Mouse (Mus musculus) lung, postnatal 0 days (tissue): ENCODE measurements around the gene Phldb2. TPM values are rescaled to one million over a fixed set of nuclear protein-coding genes. Genes with fewer than 3 reads are reported as not detected.

Source experiments
- ATAC-seq: fragments of 200-750 bp; cut with Nextera tagmentation; 2 replicates; pipeline ENCODE4 v1.8.0; 2017; ENCODE audit warnings: moderate library complexity
- DNase-seq: peaks from one replicate; pipeline ENCODE4 v3.0.0-alpha.2; 2016; ENCODE audit warnings: low spot score
- H3K27ac ChIP-seq: fragments of 300-500 bp; sonication (generic); 2 replicates; pipeline ENCODE4 v1.5.1; 2014; ENCODE audit warnings: antibody characterized with exemption, mild to moderate bottlenecking, low read length, mixed read lengths
- H3K27me3 ChIP-seq: fragments of 300-500 bp; sonication (generic); replicated peaks from 2 replicates; pipeline ENCODE4 v1.6.1; 2014; ENCODE audit warnings: low read length, mixed read lengths; ENCODE audit not compliant: insufficient read depth
- H3K36me3 ChIP-seq: fragments of 300-500 bp; sonication (generic); 2 replicates; pipeline ENCODE4 v1.6.1; 2014; ENCODE audit warnings: low read length, mixed read lengths; ENCODE audit not compliant: insufficient read depth
- H3K4me1 ChIP-seq: fragments of 300-500 bp; sonication (generic); 2 replicates; pipeline ENCODE4 v1.6.1; 2014; ENCODE audit warnings: antibody characterized with exemption, low read depth, low read length, mixed read lengths; ENCODE audit not compliant: insufficient read depth
- H3K4me2 ChIP-seq: fragments of 300-500 bp; sonication (generic); replicated peaks from 2 replicates; pipeline ENCODE4 v1.6.1; 2014; ENCODE audit warnings: low read depth, mild to moderate bottlenecking, low read length, moderate library complexity, mixed read lengths
- H3K4me3 ChIP-seq: fragments of 300-500 bp; sonication (generic); 2 replicates; pipeline ENCODE4 v1.5.1; 2014; ENCODE audit warnings: low read depth, low read length
- H3K9ac ChIP-seq: fragments of 300-500 bp; sonication (generic); replicated peaks from 2 replicates; pipeline ENCODE4 v1.6.1; 2014; ENCODE audit warnings: low read depth, mild to moderate bottlenecking
- H3K9me3 ChIP-seq: fragments of 300-500 bp; sonication (generic); 2 replicates; pipeline ENCODE4 v1.6.1; 2016; ENCODE audit warnings: low read length, mixed read lengths
- CTCF ChIP-seq: IDR thresholded peaks from 2 replicates; pipeline ENCODE4 v1.5.1; 2016; ENCODE audit warnings: antibody characterized with exemption, mild to moderate bottlenecking
- EP300 ChIP-seq: IDR thresholded peaks from 2 replicates; pipeline ENCODE4 v1.6.1; 2016; ENCODE audit warnings: antibody characterized with exemption, mild to moderate bottlenecking, control low read depth
- WGBS: fragments of 180-500 bp; shearing (Covaris S2); extraction: QIAGEN DNeasy Blood & Tissue Kit; methylation state at CpG from one replicate; pipeline ENCODE4 v1.1.7; 2014; 5-methylcytosine and 5-hydroxymethylcytosine counted together
- polyA plus RNA-seq: library from polyadenylated mRNA; unstranded; fragments of >200 nt; fragmentation: Nextera tagmentation; extraction: Ambion mirVana; gene quantifications from 2 replicates; pipeline ENCODE4 v1.2.1, GENCODE M21; 2015

Gene Phldb2
- polyA plus RNA-seq, 1 experiment from 2014 or later, result 54.2 TPM

- H3K4me2 ChIP-seq, result peak overlapping the region; percentile 80
- peak overlapping the region; percentile 97 for H3K27ac ChIP-seq
- H3K36me3 ChIP-seq, result no peaks in the 10 kb centered on the region
- no peaks in the 10 kb centered on the region for H3K9me3 ChIP-seq
- no peak for TF ChIP-seq EP300
- TF ChIP-seq CTCF, result peak; percentile 87
- H3K4me1 ChIP-seq, result peaks cover 17% of the 10 kb centered on the region; the same call in 1 of the 2 replicates
- DNase-seq (peak; percentile 92), ATAC-seq (peak; percentile 96)
- H3K27me3 ChIP-seq, result no peaks in the 10 kb centered on the region
- H3K9ac ChIP-seq, result peak overlapping the region; percentile 75
- peak overlapping the region; percentile 65 for H3K4me3 ChIP-seq
- under 1% methylated on average over 41 of the region's 45 CpGs for WGBS
These were observed 109.2 kb downstream of the Phldb2 start for GRCm38 (mm10) chr16:45844049-45844780.

- Histone ChIP-seq H3K36me3 (no peaks in the 10 kb centered on the region), H3K4me1 (peaks cover 19% of the 10 kb centered on the region; the same call in 1 of the 2 replicates), H3K9ac (peak overlapping the region; percentile 75), H3K27ac (peak overlapping the region; percentile 97), H3K9me3 (no peaks in the 10 kb centered on the region), H3K4me2 (peak overlapping the region; percentile 80), H3K4me3 (peak overlapping the region; percentile 65), H3K27me3 (no peaks in the 10 kb centered on the region)
- ATAC-seq (peak; percentile 28; the same call in 1 of the 2 replicates), DNase-seq (peak; percentile 74)
- TF ChIP-seq CTCF (0 out of 2 replicates have a peak, but pooled peaks have one; percentile 3), EP300 (no peak)
- under 1% methylated on average over 16 of the region's 16 CpGs for WGBS
These were observed 110.0 kb downstream of the Phldb2 start for GRCm38 (mm10) chr16:45843351-45843891.

GRCm38 (mm10) chr16:45842440-45842839, 111.0 kb downstream of the Phldb2 start:
- Histone ChIP-seq H3K4me1 (peaks cover 25% of the 10 kb centered on the region; the same call in 1 of the 2 replicates), H3K4me3 (peak overlapping the region; percentile 65), H3K36me3 (no peaks in the 10 kb centered on the region), H3K9ac (no peak overlapping the region), H3K9me3 (no peaks in the 10 kb centered on the region), H3K4me2 (peak overlapping the region; percentile 80), H3K27ac (peak overlapping the region; percentile 97), H3K27me3 (no peaks in the 10 kb centered on the region)
- DNase-seq (peak; percentile 24), ATAC-seq (no peak)
- TF ChIP-seq CTCF (no peak), EP300 (no peak)
- 20% methylated on average over 4 of the region's 4 CpGs for WGBS

- H3K4me2 ChIP-seq, result peak overlapping the region; percentile 80
- peaks cover 25% of the 10 kb centered on the region; the same call in 1 of the 2 replicates for H3K4me1 ChIP-seq
- no peak overlapping the region for H3K9ac ChIP-seq
- no peaks in the 10 kb centered on the region for H3K27me3 ChIP-seq
- WGBS, result 57% methylated on average over 3 of the region's 3 CpGs
- ATAC-seq (no peak), DNase-seq (peak; percentile 61)
- no peaks in the 10 kb centered on the region for H3K36me3 ChIP-seq
- H3K9me3 ChIP-seq, result no peaks in the 10 kb centered on the region
- H3K27ac ChIP-seq, result peak overlapping the region; percentile 97
- TF ChIP-seq CTCF (no peak), EP300 (no peak)
- H3K4me3 ChIP-seq, result peak overlapping the region; percentile 65; the same call in 1 of the 2 replicates
These were observed 111.6 kb downstream of the Phldb2 start for GRCm38 (mm10) chr16:45841806-45842205.

GRCm38 (mm10) chr16:45841016-45841415, 112.4 kb downstream of the Phldb2 start:
- Histone ChIP-seq H3K36me3 (no peaks in the 10 kb centered on the region), H3K27me3 (no peaks in the 10 kb centered on the region), H3K4me3 (no peak overlapping the region), H3K9ac (no peak overlapping the region), H3K9me3 (no peaks in the 10 kb centered on the region), H3K4me2 (peak overlapping the region; percentile 80; the same call in 1 of the 2 replicates), H3K27ac (no peak overlapping the region), H3K4me1 (peaks cover 29% of the 10 kb centered on the region; the same call in 1 of the 2 replicates)
- ATAC-seq (no peak), DNase-seq (no peak)
- TF ChIP-seq CTCF (no peak), EP300 (no peak)
- 77% methylated on average over 3 of the region's 3 CpGs for WGBS

GRCm38 (mm10) chr16:45837541-45838342, 115.7 kb downstream of the Phldb2 start:
- Histone ChIP-seq H3K4me3 (no peak overlapping the region), H3K27ac (peak overlapping the region; percentile 62), H3K36me3 (no peaks in the 10 kb centered on the region), H3K9me3 (no peaks in the 10 kb centered on the region), H3K27me3 (no peaks in the 10 kb centered on the region), H3K4me1 (peaks cover 29% of the 10 kb centered on the region; the same call in 1 of the 2 replicates), H3K9ac (no peak overlapping the region), H3K4me2 (no peak overlapping the region)
- TF ChIP-seq EP300, result peak; percentile 97
- TF ChIP-seq CTCF, result no peak
- DNase-seq (peak; percentile 90), ATAC-seq (peak; percentile 89)
- WGBS, result 31% methylated on average over 5 of the region's 5 CpGs
